Mouse (Mus musculus): ENCODE results near the gene Lcp2. TPM values are rescaled to one million over a fixed set of nuclear protein-coding genes. Genes with fewer than 3 reads are reported as not detected.

Gene Lcp2
- polyA plus RNA-seq, 1 experiment: 1.2 TPM

DNA sequence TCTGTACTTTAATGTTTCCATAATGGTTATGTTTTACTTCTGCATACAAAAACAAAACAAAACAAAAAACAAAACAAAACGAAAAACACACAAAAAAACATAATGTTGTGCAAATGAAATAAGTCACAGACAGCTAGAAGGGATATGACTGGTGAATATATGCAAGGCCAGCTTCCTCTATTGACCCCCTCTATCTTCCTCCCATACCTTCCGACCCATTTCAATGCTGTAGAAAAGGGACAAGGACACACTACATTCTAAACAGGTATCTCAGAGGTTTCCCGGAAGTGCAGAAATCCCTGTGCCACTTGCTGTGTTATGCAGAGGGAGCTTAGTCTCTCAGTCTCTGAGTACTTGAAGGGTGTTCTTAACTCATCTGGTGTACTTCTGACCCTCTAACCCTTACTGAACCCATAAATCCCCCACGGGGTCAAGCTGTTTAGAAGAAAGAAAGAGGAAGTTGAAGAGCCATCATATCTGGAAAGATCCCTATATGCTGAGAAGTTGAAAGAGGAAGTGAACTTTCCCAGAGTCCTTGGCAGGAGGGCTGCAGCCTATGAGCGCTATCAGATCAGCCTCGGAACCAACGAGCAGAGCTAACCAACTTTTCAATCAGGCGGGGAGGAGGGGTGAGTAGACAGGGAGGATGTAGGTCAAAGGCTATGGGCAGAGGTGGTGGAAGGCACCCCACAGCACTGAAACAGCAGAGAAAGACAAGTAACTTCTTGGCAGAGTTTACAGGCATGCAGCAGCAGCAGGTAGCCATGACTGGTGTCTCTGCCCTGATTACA lies 15.5 kb upstream of the Lcp2 start:
- H3K27me3 ChIP-seq (ENCODE audit: control insufficient read depth, insufficient read depth, low read length): no peaks in the 10 kb centered on the region
- DNase-seq: no peak
- WGBS: 68% methylated on average over 8 of the region's 8 CpGs
- no peak overlapping the region for H3K4me3 ChIP-seq (replicated peaks; ENCODE audit: insufficient read depth, low read depth, low read length)
- H3K4me1 ChIP-seq (ENCODE audit: control insufficient read depth, insufficient read depth, low read length): no peaks in the 10 kb centered on the region
- TF ChIP-seq CTCF (IDR thresholded peaks at IDR 0.05; ENCODE audit: borderline replicate concordance, insufficient read depth, low read depth, low read length) (no peak), POLR2A (IDR thresholded peaks at IDR 0.05; ENCODE audit: borderline replicate concordance, insufficient read depth, low read length) (no peak)
- no peak overlapping the region for H3K27ac ChIP-seq (ENCODE audit: insufficient read depth, low read length)

DNA sequence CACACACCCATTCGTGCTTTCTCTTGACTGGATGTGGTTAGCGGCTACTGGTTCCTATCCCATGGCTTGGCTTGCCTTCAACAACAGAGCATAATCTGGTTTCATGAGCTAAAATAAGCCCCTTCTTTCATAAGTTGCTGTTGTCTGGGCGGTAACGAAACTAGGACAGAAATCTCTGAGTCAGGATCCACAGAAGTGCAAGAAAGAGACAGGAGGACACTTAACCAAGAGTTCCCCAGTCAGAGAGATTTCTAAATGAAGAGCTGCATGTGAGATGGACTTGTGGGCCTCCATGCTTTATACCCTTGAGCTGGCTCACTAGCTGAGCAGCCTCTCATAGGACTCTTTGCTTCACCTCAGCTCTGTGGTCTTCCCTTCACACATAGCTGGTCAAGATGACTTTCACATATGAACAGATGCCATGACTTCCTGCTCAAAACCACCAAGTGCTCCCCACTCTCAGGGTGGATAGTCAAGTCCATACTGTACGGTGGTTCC lies 12.7 kb upstream of the Lcp2 start:
- Histone ChIP-seq H3K4me1 (ENCODE audit: control insufficient read depth, insufficient read depth, low read length) (no peaks in the 10 kb centered on the region), H3K27ac (ENCODE audit: insufficient read depth, low read length) (no peak overlapping the region), H3K4me3 (replicated peaks; ENCODE audit: insufficient read depth, low read depth, low read length) (no peak overlapping the region), H3K27me3 (ENCODE audit: control insufficient read depth, insufficient read depth, low read length) (no peaks in the 10 kb centered on the region)
- TF ChIP-seq POLR2A (IDR thresholded peaks at IDR 0.05; ENCODE audit: borderline replicate concordance, insufficient read depth, low read length) (no peak), CTCF (IDR thresholded peaks at IDR 0.05; ENCODE audit: borderline replicate concordance, insufficient read depth, low read depth, low read length) (no peak)
- 88% methylated on average over 5 of the region's 5 CpGs for WGBS
- no peak for DNase-seq

GRCm38 (mm10) chr11:34034794-34035193 lies 11.9 kb upstream of the Lcp2 start:
- 70% methylated on average over 2 of the region's 2 CpGs for WGBS

DNA sequence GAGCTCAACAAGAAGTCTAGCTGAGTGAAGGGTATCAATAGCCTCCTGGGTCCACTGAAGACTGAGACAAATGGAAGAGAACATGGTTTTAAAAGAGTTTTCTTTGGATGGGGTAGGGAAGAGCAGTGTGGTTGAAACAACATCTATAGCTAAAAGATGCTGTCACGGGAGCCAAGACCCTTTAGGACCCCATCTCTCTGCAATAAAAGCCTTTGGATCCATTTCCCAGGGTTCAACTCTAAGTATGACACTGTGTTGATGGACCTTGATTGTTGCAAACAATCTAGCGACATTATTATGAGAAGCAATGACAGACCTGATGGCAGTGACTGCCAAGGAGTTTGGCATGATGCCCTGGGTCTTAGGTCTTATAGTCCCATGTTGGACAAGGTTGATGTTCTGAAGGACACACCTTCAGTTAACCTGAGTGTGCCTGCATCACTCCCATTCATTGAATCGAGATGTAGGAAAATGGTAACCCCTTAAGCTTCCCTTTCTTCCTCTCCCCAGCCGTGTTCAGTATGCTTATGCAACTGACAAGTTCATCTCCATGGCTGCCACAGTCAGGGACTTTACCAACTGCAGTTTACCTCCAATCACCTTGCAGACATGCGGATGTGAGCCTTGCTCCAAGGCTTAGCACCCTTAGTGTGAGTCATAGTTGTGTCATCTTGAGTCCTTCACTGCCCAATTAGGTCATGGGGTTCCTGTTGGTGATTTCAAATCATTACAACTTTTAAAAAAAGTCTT lies 10.6 kb upstream of the Lcp2 start:
- Histone ChIP-seq H3K27me3 (ENCODE audit: control insufficient read depth, insufficient read depth, low read length) (no peaks in the 10 kb centered on the region), H3K4me3 (replicated peaks; ENCODE audit: insufficient read depth, low read depth, low read length) (no peak overlapping the region), H3K27ac (ENCODE audit: insufficient read depth, low read length) (no peak overlapping the region), H3K4me1 (ENCODE audit: control insufficient read depth, insufficient read depth, low read length) (no peaks in the 10 kb centered on the region)
- 85% methylated on average over 5 of the region's 5 CpGs for WGBS
- TF ChIP-seq POLR2A (IDR thresholded peaks at IDR 0.05; ENCODE audit: borderline replicate concordance, insufficient read depth, low read length) (no peak), CTCF (IDR thresholded peaks at IDR 0.05; ENCODE audit: borderline replicate concordance, insufficient read depth, low read depth, low read length) (no peak)
- DNase-seq: no peak

More at GRCm38 (mm10) chr11:34034794-34035193, 11.9 kb upstream of the Lcp2 start:
- Histone ChIP-seq H3K27ac (ENCODE audit: insufficient read depth, low read length) (no peak overlapping the region), H3K4me1 (ENCODE audit: control insufficient read depth, insufficient read depth, low read length) (no peaks in the 10 kb centered on the region), H3K27me3 (ENCODE audit: control insufficient read depth, insufficient read depth, low read length) (no peaks in the 10 kb centered on the region), H3K4me3 (replicated peaks; ENCODE audit: insufficient read depth, low read depth, low read length) (no peak overlapping the region)
- TF ChIP-seq POLR2A (IDR thresholded peaks at IDR 0.05; ENCODE audit: borderline replicate concordance, insufficient read depth, low read length) (no peak), CTCF (IDR thresholded peaks at IDR 0.05; ENCODE audit: borderline replicate concordance, insufficient read depth, low read depth, low read length) (no peak)
- no peak for DNase-seq

DNA sequence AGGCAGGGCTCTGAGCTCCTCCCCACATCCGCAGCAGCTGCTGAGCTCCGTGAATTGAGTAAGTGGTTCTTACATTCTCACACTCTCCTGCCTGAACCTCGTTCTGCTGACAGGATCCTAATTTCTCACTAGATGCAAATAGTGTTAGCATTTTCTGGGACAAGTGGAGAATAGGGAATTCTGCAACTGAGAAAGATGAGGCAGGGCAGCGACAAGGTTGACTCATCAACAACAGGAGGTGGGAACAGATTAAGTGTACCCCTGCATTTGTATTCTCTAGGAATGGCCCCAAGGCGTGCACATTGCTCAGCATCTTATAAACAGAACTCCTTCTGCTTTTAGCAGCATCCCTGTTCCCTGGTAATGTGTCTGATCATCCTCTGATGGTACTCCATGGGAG lies 6.7 kb upstream of the Lcp2 start:
- no peak overlapping the region for H3K4me3 ChIP-seq (replicated peaks; ENCODE audit: insufficient read depth, low read depth, low read length)
- WGBS: 82% methylated on average over 5 of the region's 5 CpGs
- TF ChIP-seq POLR2A (IDR thresholded peaks at IDR 0.05; ENCODE audit: borderline replicate concordance, insufficient read depth, low read length) (no peak), CTCF (IDR thresholded peaks at IDR 0.05; ENCODE audit: borderline replicate concordance, insufficient read depth, low read depth, low read length) (no peak)
- H3K27me3 ChIP-seq (ENCODE audit: control insufficient read depth, insufficient read depth, low read length): no peaks in the 10 kb centered on the region
- no peaks in the 10 kb centered on the region for H3K4me1 ChIP-seq (ENCODE audit: control insufficient read depth, insufficient read depth, low read length)
- no peak for DNase-seq
- no peak overlapping the region for H3K27ac ChIP-seq (ENCODE audit: insufficient read depth, low read length)

DNA sequence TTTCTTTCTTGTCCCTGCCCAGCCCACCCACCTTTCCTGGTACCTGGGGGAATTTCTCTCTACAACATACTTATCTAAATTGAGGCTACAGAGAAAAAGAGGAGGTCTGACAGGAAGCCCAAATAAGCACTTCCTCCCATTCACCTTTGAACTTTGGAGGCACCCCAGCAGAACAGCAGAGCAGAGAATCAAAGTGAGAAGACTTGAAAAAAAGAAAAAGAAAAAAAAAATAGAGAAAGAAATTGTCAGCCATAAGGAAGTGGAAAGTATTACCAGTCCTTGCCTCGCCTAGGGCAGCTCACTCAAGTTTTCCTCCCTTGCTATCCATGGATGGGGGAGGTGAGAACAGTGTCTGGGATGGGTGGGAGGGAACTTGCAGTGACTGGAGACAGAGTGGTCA lies 3.9 kb upstream of the Lcp2 start:
- DNase-seq: no peak
- Histone ChIP-seq H3K27ac (ENCODE audit: insufficient read depth, low read length) (no peak overlapping the region), H3K4me3 (replicated peaks; ENCODE audit: insufficient read depth, low read depth, low read length) (no peak overlapping the region), H3K27me3 (ENCODE audit: control insufficient read depth, insufficient read depth, low read length) (no peaks in the 10 kb centered on the region), H3K4me1 (ENCODE audit: control insufficient read depth, insufficient read depth, low read length) (no peaks in the 10 kb centered on the region)
- TF ChIP-seq POLR2A (IDR thresholded peaks at IDR 0.05; ENCODE audit: borderline replicate concordance, insufficient read depth, low read length): no peak
- no peak for TF ChIP-seq CTCF (IDR thresholded peaks at IDR 0.05; ENCODE audit: borderline replicate concordance, insufficient read depth, low read depth, low read length)
- WGBS: 82% methylated on average over 1 of the region's 1 CpGs

DNA sequence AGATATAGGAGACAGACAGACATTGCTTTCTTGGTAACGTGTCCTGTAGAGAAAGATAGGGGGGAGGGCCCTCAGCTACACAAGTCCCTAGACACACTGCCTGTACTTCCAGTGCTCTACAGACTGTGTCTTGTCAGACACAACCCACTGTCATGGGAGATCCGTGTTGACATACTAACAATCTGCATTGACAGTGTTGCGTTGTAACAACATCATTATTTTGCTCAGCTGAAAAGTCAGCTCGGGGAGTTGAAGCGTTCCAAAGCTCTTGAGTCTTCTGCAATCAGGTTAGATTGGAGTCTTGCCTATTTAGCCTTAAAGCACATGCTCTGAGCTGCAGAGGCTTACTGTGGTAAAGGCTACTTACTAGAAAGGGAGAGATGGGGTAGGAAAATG lies 820 bp downstream of the Lcp2 start:
- TF ChIP-seq POLR2A (IDR thresholded peaks at IDR 0.05; ENCODE audit: borderline replicate concordance, insufficient read depth, low read length): no peak
- no peak for TF ChIP-seq CTCF (IDR thresholded peaks at IDR 0.05; ENCODE audit: borderline replicate concordance, insufficient read depth, low read depth, low read length)
- no peak for DNase-seq
- H3K4me1 ChIP-seq (ENCODE audit: control insufficient read depth, insufficient read depth, low read length): no peaks in the 10 kb centered on the region
- no peak overlapping the region for H3K4me3 ChIP-seq (replicated peaks; ENCODE audit: insufficient read depth, low read depth, low read length)
- H3K27me3 ChIP-seq (ENCODE audit: control insufficient read depth, insufficient read depth, low read length): no peaks in the 10 kb centered on the region
- H3K27ac ChIP-seq (ENCODE audit: insufficient read depth, low read length): no peak overlapping the region
- WGBS: 85% methylated on average over 5 of the region's 5 CpGs

Data from cerebellum, adult 2 months (tissue).